In the genomic region with DNA sequence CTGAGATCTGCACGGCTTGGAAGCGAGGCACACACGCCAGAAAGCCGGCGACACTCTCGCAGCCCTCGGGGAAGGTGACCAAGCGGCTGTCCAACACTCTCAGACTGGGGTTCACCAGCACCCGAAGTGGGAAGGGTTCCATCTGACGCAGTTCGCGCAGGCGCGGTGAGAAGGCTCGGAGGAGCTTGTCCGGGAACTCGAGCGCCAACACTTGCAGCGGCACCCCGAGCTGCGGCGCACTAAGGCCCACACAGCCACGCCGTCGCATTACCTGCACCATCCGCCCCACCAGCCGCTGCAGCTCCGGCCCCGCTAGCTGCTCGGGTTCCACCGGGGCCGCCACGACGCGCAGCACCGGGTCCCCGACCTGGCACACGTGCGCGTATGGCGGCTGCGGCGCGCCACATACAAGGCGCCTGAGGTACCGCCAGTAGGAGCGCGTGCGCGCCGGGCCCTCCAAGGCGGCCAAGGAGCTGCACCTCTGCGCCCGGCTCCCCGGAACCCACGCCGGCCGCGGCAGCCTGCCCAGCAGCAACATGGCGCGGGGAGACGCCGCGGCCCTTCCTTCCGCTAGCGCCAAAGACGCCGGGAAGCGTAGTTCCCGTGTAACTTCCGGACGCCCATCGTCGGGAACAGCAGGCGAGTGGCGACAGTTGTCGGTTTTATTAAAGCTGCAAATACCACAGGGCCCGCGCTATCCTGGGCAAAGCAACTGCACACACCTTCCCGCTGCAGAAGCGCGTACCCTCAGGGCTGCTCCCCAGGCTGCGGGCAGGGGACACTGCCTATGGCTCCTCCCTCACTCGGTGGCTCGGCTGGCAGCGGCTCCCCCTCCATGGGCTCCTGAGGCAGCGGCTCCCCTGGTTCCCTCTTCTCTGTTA, we compare ENCODE assay signal across 8 mouse cellular contexts. TPM values are rescaled to one million over a fixed set of nuclear protein-coding genes. Genes with fewer than 3 reads are reported as not detected.
A peak's percentile ranks its signal among the peaks of the same experiment; 100 is the strongest.
DNase-seq lines count a peak whose midpoint lies in the region; ATAC-seq and TF ChIP-seq lines count a peak whose summit lies in the region.

A gene (minus strand): TSS at position 554 of the 881 bp plus-strand sequence.

- TF ChIP-seq CTCF in spleen, adult 2 months (IDR thresholded peaks at IDR 0.05; ENCODE audit: extremely low read depth, insufficient read depth, insufficient read length, insufficient replicate concordance): no peak

- no peaks in the 10 kb centered on the region for H3K27me3 ChIP-seq in embryonic facial prominence, embryonic 14.5 days (replicated peaks; ENCODE audit: control insufficient read depth, insufficient read depth, low read length)
- H3K27me3 ChIP-seq in limb, embryonic 13.5 days: no peaks in the 10 kb centered on the region
- no peaks in the 10 kb centered on the region for H3K27me3 ChIP-seq in midbrain, embryonic 15.5 days (replicated peaks)
- no peaks in the 10 kb centered on the region for H3K27me3 ChIP-seq in spleen, adult 2 months (ENCODE audit: control insufficient read depth, insufficient read depth, low read length)

- peak within 1 kb of the TSS; percentile 77 for H3K4me3 ChIP-seq in embryonic facial prominence, embryonic 14.5 days (ENCODE audit: low read depth, low read length)
- H3K4me3 ChIP-seq in limb, embryonic 13.5 days: peak within 1 kb of the TSS; percentile 82
- H3K4me3 ChIP-seq in midbrain, embryonic 15.5 days: peak within 1 kb of the TSS; percentile 71
- peak within 1 kb of the TSS; percentile 66 for H3K4me3 ChIP-seq in spleen, adult 2 months (ENCODE audit: extremely low read depth, insufficient read depth, insufficient read length)

- peak; percentile 89 for ATAC-seq in embryonic facial prominence, embryonic 14.5 days (ENCODE audit: low read depth)
- peak; percentile 85 for ATAC-seq in limb, embryonic 13.5 days (ENCODE audit: low FRiP score, low read depth)
- peak; percentile 89 for ATAC-seq in midbrain, embryonic 15.5 days (replicated peaks)

- H3K4me2 ChIP-seq in embryonic facial prominence, embryonic 14.5 days (ENCODE audit: low read depth, low read length): peak within 1 kb of the TSS; percentile 86
- peak within 1 kb of the TSS; percentile 79 for H3K4me2 ChIP-seq in limb, embryonic 13.5 days (replicated peaks)
- peak within 1 kb of the TSS; percentile 96 for H3K4me2 ChIP-seq in midbrain, embryonic 15.5 days

- H3K36me3 ChIP-seq in embryonic facial prominence, embryonic 14.5 days (ENCODE audit: control insufficient read depth, insufficient read depth, low read length): peaks cover 81% of the 10 kb centered on the region
- peaks cover 82% of the 10 kb centered on the region for H3K36me3 ChIP-seq in limb, embryonic 13.5 days
- H3K36me3 ChIP-seq in midbrain, embryonic 15.5 days (replicated peaks): peaks cover 66% of the 10 kb centered on the region
- H3K36me3 ChIP-seq in spleen, adult 2 months (ENCODE audit: control insufficient read depth, insufficient read depth, low read length): peaks cover 47% of the 10 kb centered on the region

- no peaks in the 10 kb centered on the region for H3K4me1 ChIP-seq in embryonic facial prominence, embryonic 14.5 days (ENCODE audit: control insufficient read depth, insufficient read depth, low read length)
- peaks cover 23% of the 10 kb centered on the region for H3K4me1 ChIP-seq in limb, embryonic 13.5 days
- peaks cover 22% of the 10 kb centered on the region for H3K4me1 ChIP-seq in midbrain, embryonic 15.5 days
- peaks cover 4% of the 10 kb centered on the region; the same call in 1 of the 2 replicates for H3K4me1 ChIP-seq in spleen, adult 2 months (ENCODE audit: control insufficient read depth, insufficient read depth, insufficient read length)

- H3K27ac ChIP-seq in embryonic facial prominence, embryonic 14.5 days (replicated peaks; ENCODE audit: low read depth, low read length): peak within 1 kb of the TSS; percentile 93
- peak within 1 kb of the TSS; percentile 92 for H3K27ac ChIP-seq in limb, embryonic 13.5 days
- H3K27ac ChIP-seq in midbrain, embryonic 15.5 days: peak within 1 kb of the TSS; percentile 86
- peak within 1 kb of the TSS; percentile 84 for H3K27ac ChIP-seq in spleen, adult 2 months (ENCODE audit: insufficient read depth, low read length)

- 0% methylated on average over 16 of the region's 87 CpGs for WGBS in embryonic facial prominence, embryonic 14.5 days
- under 1% methylated on average over 87 of the region's 87 CpGs for WGBS in limb, embryonic 13.5 days
- under 1% methylated on average over 87 of the region's 87 CpGs for WGBS in midbrain, embryonic 15.5 days
- WGBS in spleen, adult 2 months: under 1% methylated on average over 80 of the region's 87 CpGs

- DNase-seq in 3T3-L1 (ENCODE audit: low read depth, low spot score): peak; percentile 67
- DNase-seq in adrenal gland, postnatal 4 days (ENCODE audit: low spot score in 2 of 2): peak; percentile 61 to 69
- DNase-seq in embryonic facial prominence, embryonic 14.5 days (ENCODE audit: low spot score): peak; percentile 89
- DNase-seq in heart, adult 8-10 months (ENCODE audit: low spot score): peak; percentile 80
- DNase-seq in kidney, adult 9 months: peak; percentile 83
- peak in 1 of 2 experiments; percentile 78 for DNase-seq in spleen, adult 2 months (ENCODE audit: low read depth in 1 of 2, low spot score in 2 of 2)

- TF ChIP-seq POLR2A in spleen, adult 2 months (IDR thresholded peaks at IDR 0.05; ENCODE audit: low read depth, low read length): peak; percentile 29; the same call in 1 of the 2 replicates

- H3K9me3 ChIP-seq in embryonic facial prominence, embryonic 14.5 days (ENCODE audit: control insufficient read depth, low read length): no peaks in the 10 kb centered on the region
- H3K9me3 ChIP-seq in limb, embryonic 13.5 days: no peaks in the 10 kb centered on the region
- H3K9me3 ChIP-seq in midbrain, embryonic 15.5 days: no peaks in the 10 kb centered on the region

- H3K9ac ChIP-seq in embryonic facial prominence, embryonic 14.5 days (ENCODE audit: low read depth, low read length): peak within 1 kb of the TSS; percentile 89
- peak within 1 kb of the TSS; percentile 90 for H3K9ac ChIP-seq in limb, embryonic 13.5 days
- peak within 1 kb of the TSS; percentile 55 for H3K9ac ChIP-seq in midbrain, embryonic 15.5 days

RNA-seq across cellular contexts. Expression of the gene that starts here (rescaled TPM):
- 10 to 100 TPM; 33.5 to 38.3 TPM for total RNA-seq in adrenal gland, postnatal 4 days (2021)
- polyA plus RNA-seq in embryonic facial prominence, embryonic 14.5 days (2014; fragmentation: Nextera tagmentation; extraction: Ambion mirVana): 30.5 and 31.7 TPM in 2 replicates
- total RNA-seq in heart, adult 8-10 months (2022): 10 to 100 TPM; 67.1 to 76.1 (median 74.4) TPM
- 51.0 and 55.6 TPM in 2 replicates for polyA plus RNA-seq in limb, embryonic 13.5 days (2015; fragmentation: Nextera tagmentation; extraction: Ambion mirVana)
- polyA plus RNA-seq in midbrain, embryonic 15.5 days (2015; fragmentation: Nextera tagmentation; extraction: Ambion mirVana): 35.8 and 40.4 TPM in 2 replicates
- polyA plus RNA-seq in spleen, adult 2 months (2012; rRNA removed): 18.0 and 42.2 TPM in 2 replicates
